Mouse (Mus musculus) macrophage (primary cell): ENCODE results near the gene Oprl1. TPM values are rescaled to one million over a fixed set of nuclear protein-coding genes. Genes with fewer than 3 reads are reported as not detected.
A peak's percentile ranks its signal among the peaks of the same experiment; 100 is the strongest.

Experiments
- H3K27ac ChIP-seq: fragments of 350-480 bp; formaldehyde crosslinking; 2 replicates; pipeline ENCODE4 v1.9.0; 2021
- H3K36me3 ChIP-seq: fragments of 350-480 bp; formaldehyde crosslinking; 2 replicates; pipeline ENCODE4 v1.9.0; 2021; ENCODE audit errors: inconsistent target
- H3K4me3 ChIP-seq: fragments of 350-480 bp; formaldehyde crosslinking; 2 replicates; pipeline ENCODE4 v1.9.0; 2021; ENCODE audit errors: inconsistent target
- H3K79me2 ChIP-seq: fragments of 350-480 bp; formaldehyde crosslinking; 2 replicates; pipeline ENCODE4 v1.9.0; 2021; ENCODE audit errors: inconsistent target
- WGBS: methylation state at CpG from one replicate; pipeline ENCODE4 v1.1.7; 2026; ENCODE audit warnings: inconsistent platforms; ENCODE audit not compliant: missing documents; 5-methylcytosine and 5-hydroxymethylcytosine counted together
- polyA plus RNA-seq: library from polyadenylated mRNA; stranded (reverse); fragments of 250-400 nt; gene quantifications from 3 replicates; pipeline ENCODE4 v1.2.4, GENCODE M21; 2018; ENCODE audit warnings: inconsistent platforms
- total RNA-seq, 78 experiments: library from RNA; depleted of rRNA; stranded (reverse); fragments of 250-400 nt; gene quantifications; 1 replicate in 9 of 78; 2 replicates in 24 of 78; 3 replicates in 43 of 78; 4 replicates in 2 of 78; pipeline ENCODE4 v1.2.4; 2018; ENCODE audit warnings: inconsistent platforms in 56 of 78

Oprl1 gene
- total RNA-seq (2018; cell fraction: chromatin; rRNA removed): 1 to 10 TPM in 2 of 26 experiments, under 1 TPM in 17, not detected in 7; 0.19 to 1.7 (median 0.63) TPM
- under 1 TPM in 22 of 26 experiments, not detected in 4; 0.04 to 0.17 (median 0.07) TPM for total RNA-seq (2018; cell fraction: cytosol; rRNA removed)
- total RNA-seq (2018; cell fraction: nucleus; rRNA removed): 1 to 10 TPM in 1 of 26 experiments, under 1 TPM in 13, not detected in 12; 0.22 to 2.0 (median 0.41) TPM
- 0.12 TPM in 1 of 3 replicates, not detected in the others for polyA plus RNA-seq

DNA sequence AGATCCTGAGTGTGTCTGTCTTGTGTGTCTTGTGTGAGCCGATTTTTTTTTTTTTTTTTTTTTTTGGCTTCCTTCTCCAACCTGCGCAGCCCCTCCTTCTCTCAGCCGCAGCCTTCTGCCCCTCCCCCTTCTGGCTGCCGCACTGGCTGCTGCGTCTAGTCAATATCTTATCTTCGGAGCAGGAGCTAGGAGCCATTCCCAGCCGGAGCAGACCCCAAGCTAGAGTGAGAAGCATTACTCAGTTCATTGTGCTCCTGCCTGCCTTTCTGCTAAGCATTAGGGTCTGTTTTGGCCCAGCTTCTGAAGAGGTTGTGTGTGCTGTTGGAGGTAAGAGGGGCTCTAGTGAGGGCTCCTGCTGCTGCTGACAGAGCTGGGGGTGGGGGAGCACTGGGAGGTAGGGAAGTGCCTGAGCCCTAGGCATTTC is at the start of gene Oprl1:
Gene Oprl1, plus strand, starts transcription at position 114 of the 424 bp plus-strand sequence.
- 3% methylated on average over 6 of the region's 7 CpGs for WGBS
- no peak within 1 kb of the TSS for H3K27ac ChIP-seq
- H3K4me3 ChIP-seq: no peak within 1 kb of the TSS
- no peaks in the 10 kb centered on the region for H3K36me3 ChIP-seq
- H3K79me2 ChIP-seq: no peaks in the 10 kb centered on the region

DNA sequence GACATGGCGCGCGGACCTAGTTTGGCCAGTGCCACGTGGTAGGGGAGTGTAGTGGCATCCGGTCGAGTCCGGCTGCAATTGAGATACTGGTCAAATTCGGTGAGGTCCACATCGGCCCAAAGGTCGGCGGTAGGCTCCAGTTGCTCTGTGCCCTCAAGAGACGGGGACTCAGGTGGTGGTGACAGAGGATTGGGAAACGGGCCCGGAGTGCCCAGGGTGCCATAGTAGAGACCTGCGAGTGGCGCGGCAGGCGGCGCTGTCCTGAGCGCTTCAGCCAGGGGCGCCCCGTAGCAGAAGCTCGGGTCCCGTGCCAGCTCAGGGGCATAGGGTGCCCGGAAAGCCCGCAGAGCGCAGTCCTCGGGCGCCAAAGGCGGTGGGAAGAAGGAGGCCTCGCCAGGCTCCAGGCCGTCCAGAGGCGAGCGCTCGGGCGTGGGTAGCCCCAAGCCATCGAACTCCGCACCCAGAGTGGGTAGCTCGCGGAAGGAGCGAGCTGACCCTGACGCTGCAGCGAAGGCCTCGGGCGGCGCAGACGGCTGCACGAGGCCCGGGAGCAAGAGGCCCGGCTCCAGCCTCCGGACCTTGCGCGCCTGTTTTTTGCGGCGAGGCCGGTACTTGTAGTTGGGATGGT is 44.4 kb upstream of the Oprl1 start:
- WGBS: 18% methylated on average over 55 of the region's 56 CpGs
- no peaks in the 10 kb centered on the region for H3K36me3 ChIP-seq
- H3K4me3 ChIP-seq: no peak overlapping the region
- no peak overlapping the region for H3K27ac ChIP-seq
- H3K79me2 ChIP-seq: no peaks in the 10 kb centered on the region

DNA sequence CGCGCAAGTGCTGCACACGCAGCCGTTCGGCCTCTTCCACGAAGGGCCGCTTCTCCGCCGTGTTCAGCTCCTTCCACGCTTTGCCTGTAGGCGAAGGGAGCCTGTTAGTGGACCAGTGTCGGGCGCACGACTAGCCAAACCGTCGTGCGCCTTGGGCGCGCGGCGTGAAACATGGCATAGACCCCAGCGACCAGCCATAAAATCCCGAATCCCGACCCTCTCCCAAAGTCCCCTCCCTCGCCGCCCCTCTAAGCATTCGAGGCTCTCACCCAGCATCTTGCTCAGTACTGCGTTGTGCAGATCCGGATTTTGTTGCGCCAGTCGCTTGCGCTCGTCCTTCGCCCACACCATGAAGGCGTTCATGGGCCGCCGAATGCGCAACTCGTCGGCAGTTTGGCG is 43.9 kb upstream of the Oprl1 start:
- no peak overlapping the region for H3K4me3 ChIP-seq
- H3K79me2 ChIP-seq: no peaks in the 10 kb centered on the region
- H3K27ac ChIP-seq: no peak overlapping the region
- no peaks in the 10 kb centered on the region for H3K36me3 ChIP-seq
- WGBS: 2% methylated on average over 41 of the region's 41 CpGs

DNA sequence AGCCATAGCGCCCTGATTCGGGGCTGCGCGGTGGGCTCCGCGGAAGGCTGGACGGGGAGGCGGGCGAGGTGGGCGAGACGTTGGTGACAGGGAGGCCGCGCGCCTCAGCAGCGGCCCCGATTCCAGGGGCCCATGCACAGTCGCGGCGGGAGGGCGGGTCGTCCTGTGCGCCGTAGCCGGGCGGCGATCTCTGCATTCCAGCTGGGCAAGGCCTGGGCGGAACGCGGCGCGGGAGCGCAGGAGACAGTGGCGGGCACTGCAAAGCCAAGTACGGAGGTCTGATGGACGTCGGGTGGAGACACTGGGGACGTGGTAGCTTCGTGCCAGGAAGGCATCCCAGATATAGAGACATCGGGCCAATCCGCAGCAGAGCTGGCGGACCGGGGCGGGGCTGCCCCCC is 43.5 kb upstream of the Oprl1 start, which contains the start of gene Sox18:
Gene Sox18, minus strand, starts transcription at position 315 of the 400 bp plus-strand sequence.
- Histone ChIP-seq H3K4me3 (no peak within 1 kb of the TSS), H3K79me2 (no peaks in the 10 kb centered on the region), H3K36me3 (no peaks in the 10 kb centered on the region), H3K27ac (no peak within 1 kb of the TSS)
- WGBS: 4% methylated on average over 39 of the region's 43 CpGs

DNA sequence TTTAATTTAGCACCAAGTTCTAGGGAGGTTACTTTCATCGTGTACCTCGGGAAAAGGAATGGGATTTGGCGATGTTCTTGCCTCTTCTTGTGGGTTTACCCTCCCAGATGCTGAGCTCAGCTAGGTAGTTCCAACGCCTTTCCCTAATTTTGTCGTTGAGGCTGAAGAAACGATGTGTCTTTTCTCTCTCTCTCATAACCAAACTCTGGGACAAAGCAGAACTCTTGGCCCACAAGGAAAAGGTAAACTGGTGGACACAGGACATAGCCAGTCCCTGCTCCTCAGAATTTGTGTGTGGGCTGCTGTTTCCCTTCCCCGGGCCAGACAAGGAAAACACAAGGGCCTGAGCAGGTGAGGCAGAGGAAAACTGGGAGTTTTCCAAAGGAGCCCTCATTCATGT is 42.8 kb upstream of the Oprl1 start:
- H3K79me2 ChIP-seq: no peaks in the 10 kb centered on the region
- H3K36me3 ChIP-seq: no peaks in the 10 kb centered on the region
- H3K27ac ChIP-seq: no peak overlapping the region
- no peak overlapping the region for H3K4me3 ChIP-seq
- 78% methylated on average over 7 of the region's 7 CpGs for WGBS

DNA sequence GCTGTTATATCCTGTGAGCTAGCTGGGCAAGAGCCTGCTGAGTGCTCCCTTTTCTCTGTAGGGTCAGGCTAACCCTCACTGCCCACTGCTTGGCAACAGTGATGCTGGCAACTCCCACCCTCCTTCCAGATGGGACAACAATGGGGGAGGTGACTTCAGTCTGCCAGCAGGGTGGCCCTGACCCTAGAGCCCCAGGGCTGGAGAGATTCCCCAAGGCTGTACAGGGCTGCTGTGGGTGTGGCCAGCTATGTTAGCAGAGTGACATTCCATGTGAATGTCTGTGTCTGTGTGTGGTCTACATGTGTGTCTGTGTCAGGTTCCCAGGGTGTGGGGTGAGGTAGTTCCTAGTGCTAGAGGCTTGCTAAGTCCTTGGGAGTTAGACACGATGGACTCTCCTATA is 41.3 kb upstream of the Oprl1 start:
- Histone ChIP-seq H3K27ac (no peak overlapping the region), H3K79me2 (no peaks in the 10 kb centered on the region), H3K4me3 (no peak overlapping the region), H3K36me3 (no peaks in the 10 kb centered on the region)
- WGBS: 100% methylated on average over 1 of the region's 1 CpGs

DNA sequence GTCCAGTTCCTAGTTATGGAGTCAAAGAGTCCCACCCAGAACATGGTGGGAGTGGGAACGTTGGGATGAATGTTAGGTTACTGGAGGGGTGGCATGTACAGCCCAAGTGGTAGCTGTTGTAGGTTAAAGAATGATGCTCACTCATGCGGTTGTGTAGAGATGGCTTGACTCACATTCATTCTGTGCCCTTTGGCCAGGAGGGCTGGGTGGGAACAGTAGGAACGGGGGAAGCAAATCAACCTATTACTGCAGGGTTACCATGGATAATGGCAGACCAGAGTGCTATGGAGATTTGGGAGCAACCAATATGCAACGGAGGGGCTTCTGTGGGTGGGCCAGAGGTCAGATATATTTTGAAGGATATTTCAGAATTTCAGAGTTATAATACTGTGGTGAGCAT is 39.9 kb upstream of the Oprl1 start:
- Histone ChIP-seq H3K36me3 (no peaks in the 10 kb centered on the region), H3K79me2 (no peaks in the 10 kb centered on the region), H3K27ac (no peak overlapping the region), H3K4me3 (no peak overlapping the region)
- 86% methylated on average over 4 of the region's 4 CpGs for WGBS

DNA sequence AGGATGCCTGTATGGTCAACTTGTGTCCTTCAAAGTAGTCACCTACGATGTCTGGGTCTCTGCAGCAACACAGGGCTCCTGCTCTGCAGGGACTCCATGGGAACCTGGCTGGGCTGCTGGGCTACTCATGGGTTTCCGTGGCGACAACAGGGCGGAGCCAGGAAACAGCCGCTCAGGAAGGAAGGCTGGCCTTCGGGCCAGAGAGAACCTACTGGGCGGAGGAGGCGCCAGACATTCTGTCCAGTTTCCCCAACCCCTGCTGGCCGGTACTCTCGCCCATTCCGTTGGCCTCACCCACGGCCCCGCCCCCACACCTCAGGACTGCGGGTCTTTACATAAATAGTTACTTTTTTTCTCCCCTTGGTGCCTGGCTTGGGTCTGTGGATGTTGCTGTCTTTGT is 39.4 kb upstream of the Oprl1 start:
- WGBS: 1% methylated on average over 14 of the region's 14 CpGs
- H3K79me2 ChIP-seq: no peaks in the 10 kb centered on the region
- H3K4me3 ChIP-seq: peak overlapping the region; percentile 9; the same call in 1 of the 2 replicates
- H3K36me3 ChIP-seq: no peaks in the 10 kb centered on the region
- H3K27ac ChIP-seq: no peak overlapping the region

DNA sequence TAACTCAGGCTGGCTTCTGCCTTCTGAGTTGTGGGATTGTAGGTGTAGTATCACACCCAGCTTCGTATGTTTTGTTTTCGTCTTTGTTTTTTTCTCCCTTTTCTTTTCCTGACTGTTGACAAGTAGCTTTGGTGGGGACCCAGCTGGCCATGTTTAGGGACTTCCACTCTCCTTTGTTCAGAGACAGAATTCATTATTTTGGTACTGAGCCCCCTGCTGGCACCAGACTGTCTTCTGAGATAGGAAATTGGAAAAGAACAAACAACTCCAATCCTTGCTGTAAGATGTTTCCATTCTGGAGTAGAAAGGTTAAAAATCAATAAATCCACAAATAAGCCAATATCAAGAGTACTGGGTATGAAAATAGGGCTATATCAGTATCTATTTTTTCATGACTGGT is 38.4 kb upstream of the Oprl1 start:
- 44% methylated on average over 2 of the region's 2 CpGs for WGBS
- H3K27ac ChIP-seq: no peak overlapping the region
- no peaks in the 10 kb centered on the region for H3K36me3 ChIP-seq
- H3K4me3 ChIP-seq: no peak overlapping the region
- no peaks in the 10 kb centered on the region for H3K79me2 ChIP-seq

DNA sequence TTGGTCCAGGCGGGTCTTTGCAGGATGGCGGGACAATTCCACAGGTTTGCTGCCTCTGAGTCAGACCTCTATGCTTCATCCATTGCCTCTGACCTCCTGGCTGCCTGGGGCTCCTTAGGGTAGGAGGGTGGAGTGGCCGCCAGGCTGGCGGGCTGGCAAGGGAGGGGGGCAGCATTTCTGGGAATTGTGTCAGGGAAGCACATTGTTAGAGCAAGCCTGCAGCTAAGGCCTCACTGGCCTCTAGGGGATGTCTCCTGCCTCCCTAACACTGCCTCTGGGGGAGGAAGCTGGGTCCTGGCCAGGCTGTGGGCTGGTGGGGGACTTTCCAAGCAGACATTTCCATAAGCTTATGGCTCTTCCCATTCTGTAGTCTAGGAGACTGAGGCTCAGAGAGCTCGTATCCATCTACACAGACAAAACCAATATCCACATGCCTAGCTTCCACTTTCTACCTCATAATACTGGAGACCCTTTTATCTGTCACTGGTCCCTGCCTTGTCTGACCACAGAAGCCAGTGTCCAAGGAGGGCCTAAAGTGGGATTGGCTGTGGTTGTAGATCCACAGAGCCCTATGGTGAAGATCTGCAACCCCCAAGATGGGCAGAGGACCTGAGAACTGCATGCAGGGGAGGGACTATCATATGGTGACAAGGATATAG is 37.6 kb upstream of the Oprl1 start:
- 90% methylated on average over 5 of the region's 5 CpGs for WGBS
- H3K36me3 ChIP-seq: no peaks in the 10 kb centered on the region
- H3K79me2 ChIP-seq: no peaks in the 10 kb centered on the region
- H3K27ac ChIP-seq: no peak overlapping the region
- H3K4me3 ChIP-seq: no peak overlapping the region

DNA sequence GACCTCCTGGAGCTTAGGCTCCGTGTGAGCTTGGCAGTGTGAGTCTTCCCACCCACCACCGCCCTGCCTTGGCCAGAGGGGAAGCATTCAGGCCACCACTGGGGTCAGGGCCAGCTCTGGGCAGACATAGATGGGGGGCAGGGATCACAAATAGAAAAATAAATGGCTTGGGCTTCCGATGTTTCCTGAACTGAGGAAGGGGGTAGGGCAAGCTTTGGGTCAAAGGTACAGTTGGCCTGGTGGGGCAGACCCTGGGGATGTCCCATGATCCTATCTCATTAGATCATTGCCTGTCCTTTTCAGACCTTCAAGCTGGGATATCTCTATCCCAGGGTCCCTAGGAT is 37.1 kb upstream of the Oprl1 start:
- no peaks in the 10 kb centered on the region for H3K36me3 ChIP-seq
- 69% methylated on average over 3 of the region's 3 CpGs for WGBS
- no peak overlapping the region for H3K4me3 ChIP-seq
- H3K79me2 ChIP-seq: no peaks in the 10 kb centered on the region
- H3K27ac ChIP-seq: no peak overlapping the region

DNA sequence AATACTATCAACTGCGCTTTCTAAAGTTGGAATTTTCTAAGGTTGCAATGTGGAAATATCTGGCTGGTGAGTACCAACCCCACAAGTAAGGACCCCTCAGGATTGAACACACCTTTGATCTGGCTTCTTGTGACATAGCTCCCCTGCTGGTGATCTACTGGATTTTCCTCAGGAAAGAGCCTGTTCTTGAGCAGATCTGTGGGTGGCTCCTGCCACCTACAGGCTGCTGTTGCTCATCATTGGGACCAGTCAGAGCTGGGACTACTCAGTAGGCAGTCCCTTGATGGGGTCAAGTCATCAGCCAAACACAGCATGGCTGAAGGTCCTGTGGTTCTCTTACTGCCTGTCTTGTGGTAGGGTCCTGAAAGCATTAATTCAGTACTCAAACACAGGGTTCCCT is 36.0 kb upstream of the Oprl1 start:
- no peak overlapping the region for H3K27ac ChIP-seq
- 44% methylated on average over 1 of the region's 1 CpGs for WGBS
- no peaks in the 10 kb centered on the region for H3K36me3 ChIP-seq
- no peak overlapping the region for H3K4me3 ChIP-seq
- no peaks in the 10 kb centered on the region for H3K79me2 ChIP-seq

DNA sequence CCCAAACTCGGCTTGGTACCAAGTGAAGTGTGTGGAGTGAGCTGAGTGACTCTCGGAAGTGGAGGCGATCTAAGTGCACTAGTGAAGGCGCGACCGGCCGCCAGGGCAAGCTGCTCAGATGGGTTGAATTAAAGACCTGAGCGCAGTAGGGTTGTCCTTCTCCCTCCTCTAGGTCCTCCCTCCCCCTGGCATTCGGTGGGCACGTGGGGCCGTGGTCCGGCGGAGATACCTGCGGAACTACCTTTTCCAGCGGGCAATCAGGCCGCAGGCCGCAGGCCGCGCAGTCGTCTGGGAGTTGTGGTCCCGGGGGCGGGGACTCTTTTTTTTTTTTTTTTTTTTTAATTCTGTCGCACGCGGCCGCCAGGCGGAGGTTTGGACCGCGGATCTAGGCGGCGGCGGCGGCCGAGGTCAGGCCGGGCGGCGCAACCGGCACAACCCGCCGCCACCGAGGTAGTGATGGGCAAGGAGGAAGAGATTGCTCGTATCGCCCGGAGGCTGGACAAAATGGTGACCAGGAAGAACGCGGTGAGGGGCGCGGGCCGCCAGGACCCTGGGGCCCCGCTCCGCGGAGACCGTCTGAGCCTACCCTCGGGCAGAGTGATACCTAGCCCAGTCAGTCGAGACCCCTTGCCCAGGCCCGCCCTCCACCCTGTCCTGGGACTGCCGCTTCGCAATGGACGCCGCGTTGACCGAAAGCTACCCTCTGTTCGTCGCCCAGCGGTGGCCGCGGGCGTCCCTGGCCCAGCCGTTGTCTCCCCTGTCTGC is 34.7 kb upstream of the Oprl1 start, which contains the start of gene Tcea2:
Gene Tcea2, plus strand, starts transcription at position 360 of the 765 bp plus-strand sequence.
- H3K79me2 ChIP-seq: no peaks in the 10 kb centered on the region
- 2% methylated on average over 45 of the region's 69 CpGs for WGBS
- H3K27ac ChIP-seq: peak within 1 kb of the TSS; percentile 40
- peak within 1 kb of the TSS; percentile 49 for H3K4me3 ChIP-seq
- no peaks in the 10 kb centered on the region for H3K36me3 ChIP-seq

DNA sequence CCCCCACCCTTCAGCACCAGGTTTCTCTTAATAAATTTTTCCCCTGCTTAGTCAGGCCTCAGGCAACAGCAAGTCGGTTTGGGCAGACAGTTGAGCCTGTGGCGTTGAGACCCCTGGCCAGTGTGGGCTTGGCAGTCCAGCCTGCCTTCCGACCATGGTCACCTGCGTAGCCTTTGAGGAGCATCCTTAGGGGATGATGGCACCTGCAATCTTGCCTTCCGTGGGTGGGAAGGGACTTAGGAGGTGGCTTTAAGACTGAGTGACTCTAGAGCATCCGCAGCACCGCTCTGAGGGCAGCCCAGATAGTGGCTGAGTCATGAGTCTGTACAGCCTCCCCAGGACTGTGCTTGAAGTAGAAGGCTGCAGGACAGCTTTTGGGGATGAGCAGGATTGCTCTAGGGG is 34.1 kb upstream of the Oprl1 start:
- Histone ChIP-seq H3K79me2 (no peaks in the 10 kb centered on the region), H3K27ac (no peak overlapping the region), H3K4me3 (peak overlapping the region; percentile 49), H3K36me3 (no peaks in the 10 kb centered on the region)
- 12% methylated on average over 7 of the region's 7 CpGs for WGBS

DNA sequence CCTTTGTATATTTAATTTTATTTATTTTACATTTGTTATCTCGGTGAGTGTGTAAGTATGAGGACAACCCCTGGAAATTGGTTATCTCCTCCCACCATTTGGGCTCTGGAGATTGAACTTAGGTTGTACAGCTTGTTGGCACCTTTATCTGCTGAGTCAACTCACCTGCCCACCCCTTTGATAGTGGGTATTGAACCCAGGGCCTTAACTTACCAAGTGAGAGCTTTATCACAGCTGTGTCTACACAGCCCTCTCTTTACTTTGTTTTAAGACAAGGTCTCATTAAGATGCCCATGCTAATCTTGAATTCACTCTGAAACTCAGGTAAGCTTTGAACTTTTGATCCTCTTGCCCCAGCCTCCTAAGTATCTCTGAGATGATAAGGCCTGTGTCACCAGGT is 32.8 kb upstream of the Oprl1 start:
- Histone ChIP-seq H3K36me3 (peaks cover 6% of the 10 kb centered on the region; the same call in 1 of the 2 replicates), H3K79me2 (no peaks in the 10 kb centered on the region), H3K4me3 (no peak overlapping the region), H3K27ac (no peak overlapping the region)
- 92% methylated on average over 1 of the region's 1 CpGs for WGBS
